Mouse (Mus musculus) embryonic facial prominence, embryonic 13.5 days (tissue): ENCODE measurements around the gene Smdt1. TPM values are rescaled to one million over a fixed set of nuclear protein-coding genes. Genes with fewer than 3 reads are reported as not detected.
"Not testable (repeated sequence)": the region's sequence is repeated elsewhere in the genome, so short reads cannot be mapped to it uniquely, and the experiment has no call there.

Experiments used
- ATAC-seq: fragments of 200-750 bp; cut with Nextera tagmentation; 2 replicates; pipeline ENCODE4 v1.8.0; 2017; ENCODE audit warnings: low read depth; ENCODE audit not compliant: insufficient number of reproducible peaks, insufficient read depth, low FRiP score, low TSS enrichment
- H3K27ac ChIP-seq: fragments of 300-500 bp; sonication (generic); 2 replicates; pipeline ENCODE4 v1.5.1; 2015; ENCODE audit warnings: moderate library complexity, mild to moderate bottlenecking, inconsistent platforms
- H3K27me3 ChIP-seq: fragments of 300-500 bp; sonication (generic); 2 replicates; pipeline ENCODE4 v1.6.1; 2015; ENCODE audit warnings: mild to moderate bottlenecking, inconsistent platforms
- H3K36me3 ChIP-seq: fragments of 300-500 bp; sonication (generic); 2 replicates; pipeline ENCODE4 v1.6.1; 2015; ENCODE audit warnings: mild to moderate bottlenecking, inconsistent platforms
- H3K4me1 ChIP-seq: fragments of 300-500 bp; sonication (generic); 2 replicates; pipeline ENCODE4 v1.6.1; 2015; ENCODE audit warnings: inconsistent platforms
- H3K4me2 ChIP-seq: fragments of 300-500 bp; sonication (generic); 2 replicates; pipeline ENCODE4 v1.6.1; 2015; ENCODE audit warnings: moderate library complexity, mild to moderate bottlenecking, inconsistent platforms
- H3K4me3 ChIP-seq: fragments of 300-500 bp; sonication (generic); 2 replicates; pipeline ENCODE4 v1.5.1; 2015; ENCODE audit warnings: mild to moderate bottlenecking, inconsistent platforms
- H3K9ac ChIP-seq: fragments of 300-500 bp; sonication (generic); 2 replicates; pipeline ENCODE4 v1.6.1; 2015; ENCODE audit warnings: mild to moderate bottlenecking, inconsistent platforms
- H3K9me3 ChIP-seq: fragments of 300-500 bp; sonication (generic); 2 replicates; pipeline ENCODE4 v1.6.1; 2016; ENCODE audit warnings: inconsistent platforms
- WGBS: fragments of 180-500 bp; shearing (Covaris S2); methylation state at CpG from one replicate; pipeline ENCODE4 v1.1.7; 2015; ENCODE audit warnings: mixed read lengths; 5-methylcytosine and 5-hydroxymethylcytosine counted together
- microRNA-seq: library from miRNA; unstranded; fragments of <30 nt; microRNA quantifications from one replicate; pipeline ENCODE4, GENCODE M21; 2016
- polyA plus RNA-seq: library from polyadenylated mRNA; unstranded; fragments of >200 nt; fragmentation: Nextera tagmentation; extraction: Ambion mirVana; gene quantifications from 2 replicates; pipeline ENCODE4 v1.2.1, GENCODE M21; 2015

Gene Smdt1
- polyA plus RNA-seq, 1 experiment from 2014 or later, result 264 TPM

GRCm38 (mm10) chr15:82389916-82390315 lies 51.2 kb downstream of the Smdt1 start:
- not testable (repeated sequence) for H3K27ac ChIP-seq, H3K9ac ChIP-seq, H3K36me3 ChIP-seq, H3K4me2 ChIP-seq, ATAC-seq, H3K9me3 ChIP-seq, H3K4me3 ChIP-seq, H3K27me3 ChIP-seq, H3K4me1 ChIP-seq
- WGBS, result 84% methylated on average over 10 of the region's 10 CpGs

DNA sequence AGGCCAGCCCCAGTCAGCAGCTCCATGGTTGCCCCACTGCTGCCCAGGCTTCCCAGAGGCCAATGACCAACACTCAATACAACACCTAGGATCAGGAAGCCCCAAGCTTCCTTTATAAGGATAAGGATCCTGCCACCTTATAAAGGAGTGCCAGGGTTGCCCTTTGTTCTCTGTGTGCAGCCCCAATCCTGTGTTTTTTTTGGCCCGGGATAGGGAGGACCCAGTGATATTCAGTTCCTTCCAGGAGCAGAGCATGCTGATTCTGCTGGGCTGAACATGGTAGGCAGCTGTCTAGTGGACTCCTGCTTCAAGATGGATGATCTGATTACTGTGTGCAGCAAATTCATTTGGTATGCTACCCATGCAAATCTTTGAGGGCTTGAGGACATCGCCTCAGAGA lies 55.2 kb downstream of the Smdt1 start, which contains the start of gene Cyp2d11:
Gene Cyp2d11, minus strand, starts transcription at position 101 of the 400 bp plus-strand sequence.
- ATAC-seq, H3K9ac ChIP-seq, H3K4me1 ChIP-seq, H3K9me3 ChIP-seq, H3K27me3 ChIP-seq, H3K4me2 ChIP-seq, H3K27ac ChIP-seq, H3K4me3 ChIP-seq, H3K36me3 ChIP-seq: not testable (repeated sequence)
- WGBS, result 90% methylated on average over 2 of the region's 2 CpGs

GRCm38 (mm10) chr15:82395955-82396354 lies 57.2 kb downstream of the Smdt1 start:
- H3K4me2 ChIP-seq, ATAC-seq, H3K9me3 ChIP-seq: not testable (repeated sequence)

More at GRCm38 (mm10) chr15:82395955-82396354, 57.2 kb downstream of the Smdt1 start:
- not testable (repeated sequence) for H3K4me3 ChIP-seq, H3K27me3 ChIP-seq, H3K4me1 ChIP-seq, H3K27ac ChIP-seq, H3K36me3 ChIP-seq, H3K9ac ChIP-seq
- 87% methylated on average over 3 of the region's 3 CpGs for WGBS

Small RNA genes lying within 50 kb of the gene (microRNA-seq; reads per million reads assigned to microRNA genes)
- gene Mir7684, result not detected

Other genes starting within 250 kb of the Smdt1 start
- 22.7 and 26.8 TPM in 2 replicates for gene Ccdc134, start 211.0 kb upstream of the Smdt1 start, polyA plus RNA-seq
- 146 and 160 TPM in 2 replicates for gene Srebf2, start 191.8 kb upstream of the Smdt1 start, polyA plus RNA-seq
- gene Shisa8, start 126.1 kb upstream of the Smdt1 start, polyA plus RNA-seq, result 0.18 and 0.50 TPM in 2 replicates
- 0.17 TPM in 1 of 2 replicates, not detected in the other for gene Tnfrsf13c, start 114.6 kb upstream of the Smdt1 start, polyA plus RNA-seq
- gene Cenpm, start 94.2 kb upstream of the Smdt1 start, polyA plus RNA-seq, result 61.7 and 72.7 TPM in 2 replicates
- gene 1500009C09Rik, start 86.6 kb upstream of the Smdt1 start, polyA plus RNA-seq, result 0.17 TPM in 1 of 2 replicates, not detected in the other
- gene Sept3, start 64.1 kb upstream of the Smdt1 start, polyA plus RNA-seq, result 30.8 and 32.4 TPM in 2 replicates
- not detected in 2 replicates for gene Wbp2nl, start 40.0 kb upstream of the Smdt1 start, polyA plus RNA-seq
- gene Naga, start within 50 bp of the Smdt1 start, polyA plus RNA-seq, result 46.0 and 49.9 TPM in 2 replicates
- gene Pheta2, start within 50 bp of the Smdt1 start, polyA plus RNA-seq, result 18.9 and 19.5 TPM in 2 replicates
- gene Ndufa6, start 15.4 kb downstream of the Smdt1 start, polyA plus RNA-seq, result 319 and 324 TPM in 2 replicates
- gene Cyp2d22, start 41.3 kb downstream of the Smdt1 start, polyA plus RNA-seq, result 10.3 and 10.5 TPM in 2 replicates
- gene Cyp2d11, start 55.1 kb downstream of the Smdt1 start, polyA plus RNA-seq, result not detected in 2 replicates
- 1.7 TPM in 1 of 2 replicates, not detected in the other for gene Cyp2d10, start 68.2 kb downstream of the Smdt1 start, polyA plus RNA-seq
- gene Cyp2d9, start 94.5 kb downstream of the Smdt1 start, polyA plus RNA-seq, result not detected in 2 replicates
- gene Cyp2d12, start 216.1 kb downstream of the Smdt1 start, polyA plus RNA-seq, result not detected in 2 replicates